Mouse (Mus musculus) adrenal gland, adult (tissue): ENCODE measurements around the gene Gm43720.
A peak's percentile ranks its signal among the peaks of the same experiment; 100 is the strongest.
"Not testable (repeated sequence)": the region's sequence is repeated elsewhere in the genome, so short reads cannot be mapped to it uniquely, and the experiment has no call there.

Source experiments
- DNase-seq, 2 experiments: peaks; one replicate each; pipeline ENCODE4 v3.0.0; 2022 to 2023; ENCODE audit warnings: low spot score in 1 of 2; ENCODE audit not compliant: inconsistent age in 2 of 2

Gm43720 gene

GRCm38 (mm10) chr5:138222111-138222510 lies 57.6 kb downstream of the Gm43720 start:
- peak; percentile 84 to 96 for DNase-seq

GRCm38 (mm10) chr5:138219864-138220263 lies 59.9 kb downstream of the Gm43720 start:
- no peak for DNase-seq

- not testable (repeated sequence) for DNase-seq
Measured at GRCm38 (mm10) chr5:138216632-138217031, 63.1 kb downstream of the Gm43720 start.
